Mouse (Mus musculus): ENCODE results near the gene Dusp22. TPM values are rescaled to one million over a fixed set of nuclear protein-coding genes. Genes with fewer than 3 reads are reported as not detected.

Dusp22 gene
- polyA plus RNA-seq, 1 experiment from 2014 or later = 27.1 TPM

DNA sequence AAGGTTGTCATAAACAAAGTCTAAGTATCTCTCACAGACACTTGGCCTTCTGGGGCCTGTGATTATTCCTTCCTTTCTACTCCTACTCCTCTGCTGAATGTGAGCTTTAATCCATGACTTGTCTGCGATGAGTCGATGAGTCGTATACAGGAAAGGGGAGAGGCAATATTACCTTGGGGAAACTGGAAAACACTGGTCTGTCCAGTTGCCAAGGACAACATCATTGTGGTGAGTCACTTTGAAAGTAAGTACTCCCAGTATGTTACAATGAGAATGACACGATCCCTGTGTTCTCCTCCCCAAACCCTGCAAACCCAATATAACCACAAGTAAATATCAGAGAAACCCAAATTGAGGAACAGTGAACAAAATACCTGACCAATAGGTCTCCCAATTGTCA, 17.7 kb upstream of the Dusp22 start:
- 91% methylated on average over 4 of the region's 4 CpGs for WGBS
- H3K9ac ChIP-seq (ENCODE audit: low read depth, low read length) = no peak overlapping the region
- H3K27me3 ChIP-seq (ENCODE audit: control insufficient read depth, insufficient read depth, low read depth, low read length) = no peaks in the 10 kb centered on the region
- no peaks in the 10 kb centered on the region for H3K9me3 ChIP-seq (replicated peaks; ENCODE audit: control insufficient read depth, low read length, poor library complexity, severe bottlenecking)
- no peak overlapping the region for H3K27ac ChIP-seq (ENCODE audit: low read length)
- no peak for ATAC-seq
- no peaks in the 10 kb centered on the region for H3K4me1 ChIP-seq (ENCODE audit: control insufficient read depth, insufficient read depth, low read length)
- no peak overlapping the region for H3K4me3 ChIP-seq (ENCODE audit: low read depth, low read length)
- no peak overlapping the region for H3K4me2 ChIP-seq (ENCODE audit: low read length)
- H3K36me3 ChIP-seq (ENCODE audit: control insufficient read depth, insufficient read depth, low read length) = no peaks in the 10 kb centered on the region

DNA sequence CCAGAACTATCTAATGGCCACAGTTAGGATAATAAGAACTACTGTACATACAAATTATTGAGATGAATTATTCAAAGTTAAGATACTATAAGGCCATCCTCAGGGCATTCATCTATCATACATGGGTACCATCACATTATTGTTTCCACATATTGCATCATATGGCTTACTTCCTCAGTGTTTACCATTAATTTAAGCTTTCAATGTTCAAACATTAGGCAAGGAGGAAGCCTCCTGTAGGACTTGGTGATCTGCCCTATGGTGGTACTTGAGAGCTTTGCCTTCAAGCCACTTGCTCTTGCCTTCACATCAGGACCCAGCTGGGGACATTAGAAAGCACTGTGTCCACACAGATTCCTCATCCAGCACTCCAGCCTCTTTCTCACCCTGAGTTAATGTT, 11.3 kb upstream of the Dusp22 start:
- no peaks in the 10 kb centered on the region for H3K9me3 ChIP-seq (replicated peaks; ENCODE audit: control insufficient read depth, low read length, poor library complexity, severe bottlenecking)
- H3K4me3 ChIP-seq (ENCODE audit: low read depth, low read length) = no peak overlapping the region
- ATAC-seq = no peak
- H3K27me3 ChIP-seq (ENCODE audit: control insufficient read depth, insufficient read depth, low read depth, low read length) = no peaks in the 10 kb centered on the region
- H3K4me2 ChIP-seq (ENCODE audit: low read length) = no peak overlapping the region
- H3K36me3 ChIP-seq (ENCODE audit: control insufficient read depth, insufficient read depth, low read length) = no peaks in the 10 kb centered on the region
- H3K27ac ChIP-seq (ENCODE audit: low read length) = no peak overlapping the region
- no peak overlapping the region for H3K9ac ChIP-seq (ENCODE audit: low read depth, low read length)
- no peaks in the 10 kb centered on the region for H3K4me1 ChIP-seq (ENCODE audit: control insufficient read depth, insufficient read depth, low read length)

DNA sequence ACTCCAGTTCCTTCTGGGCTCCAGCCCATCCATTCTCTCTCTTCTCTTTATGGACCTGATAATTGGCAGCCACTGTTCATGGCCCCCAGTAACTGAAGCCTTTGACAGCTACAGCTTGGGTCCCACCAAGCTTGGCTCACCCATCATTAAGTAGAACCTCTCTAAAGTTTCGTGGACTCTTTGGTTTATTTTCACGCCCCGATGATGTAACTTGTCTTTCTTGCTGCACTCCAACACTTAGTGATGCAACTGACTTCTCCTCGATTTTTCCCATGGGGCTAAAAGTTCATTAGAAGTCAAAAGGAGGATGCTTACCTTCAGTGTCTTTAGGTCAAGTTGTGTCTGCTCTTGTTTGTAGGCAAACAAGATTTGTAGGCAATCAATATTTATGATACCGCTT, 10.6 kb upstream of the Dusp22 start:
- WGBS = 93% methylated on average over 5 of the region's 5 CpGs
- no peaks in the 10 kb centered on the region for H3K27me3 ChIP-seq (ENCODE audit: control insufficient read depth, insufficient read depth, low read depth, low read length)
- H3K27ac ChIP-seq (ENCODE audit: low read length) = no peak overlapping the region
- no peaks in the 10 kb centered on the region for H3K4me1 ChIP-seq (ENCODE audit: control insufficient read depth, insufficient read depth, low read length)
- ATAC-seq = no peak
- H3K4me2 ChIP-seq (ENCODE audit: low read length) = no peak overlapping the region
- H3K9me3 ChIP-seq (replicated peaks; ENCODE audit: control insufficient read depth, low read length, poor library complexity, severe bottlenecking) = no peaks in the 10 kb centered on the region
- no peaks in the 10 kb centered on the region for H3K36me3 ChIP-seq (ENCODE audit: control insufficient read depth, insufficient read depth, low read length)
- no peak overlapping the region for H3K9ac ChIP-seq (ENCODE audit: low read depth, low read length)
- no peak overlapping the region for H3K4me3 ChIP-seq (ENCODE audit: low read depth, low read length)

DNA sequence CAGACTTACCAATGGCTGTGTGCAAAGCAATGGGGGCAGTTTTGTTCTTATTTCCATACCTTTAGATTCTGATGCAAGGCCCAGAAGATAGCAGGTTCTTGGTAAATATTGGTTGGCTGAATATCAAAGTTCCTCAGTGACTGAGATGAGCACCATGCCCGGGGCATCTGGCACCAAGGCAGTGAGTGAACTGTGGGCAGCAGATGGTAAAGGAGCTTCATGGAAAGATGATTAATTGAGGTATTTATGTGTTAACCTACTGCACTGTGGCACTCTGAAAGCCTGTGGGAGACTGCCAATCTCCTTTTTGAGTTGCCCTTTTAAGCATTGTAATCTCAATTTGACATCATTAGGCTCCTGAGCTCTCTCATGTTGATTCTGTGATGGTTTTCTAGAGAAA, 9.1 kb upstream of the Dusp22 start:
- Histone ChIP-seq H3K4me1 (ENCODE audit: control insufficient read depth, insufficient read depth, low read length) (no peaks in the 10 kb centered on the region), H3K4me2 (ENCODE audit: low read length) (no peak overlapping the region), H3K9ac (ENCODE audit: low read depth, low read length) (no peak overlapping the region), H3K36me3 (ENCODE audit: control insufficient read depth, insufficient read depth, low read length) (no peaks in the 10 kb centered on the region), H3K9me3 (replicated peaks; ENCODE audit: control insufficient read depth, low read length, poor library complexity, severe bottlenecking) (no peaks in the 10 kb centered on the region), H3K27ac (ENCODE audit: low read length) (no peak overlapping the region), H3K27me3 (ENCODE audit: control insufficient read depth, insufficient read depth, low read depth, low read length) (no peaks in the 10 kb centered on the region), H3K4me3 (ENCODE audit: low read depth, low read length) (no peak overlapping the region)
- 77% methylated on average over 1 of the region's 1 CpGs for WGBS
- ATAC-seq = no peak

DNA sequence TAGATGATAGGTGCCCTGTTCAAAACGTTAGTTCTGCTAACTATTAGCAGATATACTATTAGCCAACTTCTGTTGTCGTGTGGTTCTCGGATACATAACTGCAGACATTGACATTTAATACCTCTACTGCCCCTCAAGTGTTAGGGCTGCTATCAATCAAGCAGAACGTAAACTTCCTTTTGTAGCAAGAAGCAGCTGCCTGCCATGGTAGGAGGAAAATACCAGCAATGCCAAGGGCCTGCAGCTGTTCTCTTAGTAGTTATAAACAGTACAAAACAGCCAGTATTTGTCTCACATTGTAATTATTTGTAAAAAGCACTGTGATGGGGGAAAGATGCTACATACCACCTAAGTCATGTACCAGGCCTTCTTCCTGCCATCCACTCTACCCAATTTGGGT, 6.7 kb upstream of the Dusp22 start:
- ATAC-seq = no peak
- 79% methylated on average over 4 of the region's 4 CpGs for WGBS
- Histone ChIP-seq H3K4me2 (ENCODE audit: low read length) (no peak overlapping the region), H3K9me3 (replicated peaks; ENCODE audit: control insufficient read depth, low read length, poor library complexity, severe bottlenecking) (no peaks in the 10 kb centered on the region), H3K36me3 (ENCODE audit: control insufficient read depth, insufficient read depth, low read length) (no peaks in the 10 kb centered on the region), H3K9ac (ENCODE audit: low read depth, low read length) (no peak overlapping the region), H3K27me3 (ENCODE audit: control insufficient read depth, insufficient read depth, low read depth, low read length) (no peaks in the 10 kb centered on the region), H3K27ac (ENCODE audit: low read length) (no peak overlapping the region), H3K4me1 (ENCODE audit: control insufficient read depth, insufficient read depth, low read length) (no peaks in the 10 kb centered on the region), H3K4me3 (ENCODE audit: low read depth, low read length) (no peak overlapping the region)

DNA sequence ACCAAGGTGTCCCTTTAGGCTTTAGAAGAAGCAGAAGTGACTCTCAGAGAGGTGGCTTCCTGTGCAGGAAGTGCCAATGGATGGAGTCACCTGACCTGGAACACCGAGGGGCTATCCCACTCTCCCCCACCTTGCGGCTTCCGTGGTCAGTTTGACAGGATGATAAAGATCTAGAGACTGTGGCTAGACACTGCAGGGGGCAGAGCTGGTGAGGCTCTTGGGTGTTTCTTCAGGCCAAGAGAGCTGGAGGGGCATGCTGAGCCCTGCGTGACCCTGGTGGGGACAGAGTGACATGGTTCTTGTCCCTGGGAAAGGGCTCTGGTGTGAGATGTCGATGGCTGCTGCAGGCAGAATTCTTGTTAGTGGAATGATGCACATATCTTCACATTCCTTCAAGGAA, 5.3 kb upstream of the Dusp22 start:
- Histone ChIP-seq H3K27me3 (ENCODE audit: control insufficient read depth, insufficient read depth, low read depth, low read length) (no peaks in the 10 kb centered on the region), H3K9ac (ENCODE audit: low read depth, low read length) (no peak overlapping the region), H3K4me2 (ENCODE audit: low read length) (no peak overlapping the region), H3K4me1 (ENCODE audit: control insufficient read depth, insufficient read depth, low read length) (0 out of 2 replicates have a peak, but pooled peaks cover 2% of the 10 kb centered on the region), H3K27ac (ENCODE audit: low read length) (no peak overlapping the region), H3K4me3 (ENCODE audit: low read depth, low read length) (no peak overlapping the region), H3K9me3 (replicated peaks; ENCODE audit: control insufficient read depth, low read length, poor library complexity, severe bottlenecking) (no peaks in the 10 kb centered on the region), H3K36me3 (ENCODE audit: control insufficient read depth, insufficient read depth, low read length) (no peaks in the 10 kb centered on the region)
- 87% methylated on average over 5 of the region's 5 CpGs for WGBS
- ATAC-seq = no peak

DNA sequence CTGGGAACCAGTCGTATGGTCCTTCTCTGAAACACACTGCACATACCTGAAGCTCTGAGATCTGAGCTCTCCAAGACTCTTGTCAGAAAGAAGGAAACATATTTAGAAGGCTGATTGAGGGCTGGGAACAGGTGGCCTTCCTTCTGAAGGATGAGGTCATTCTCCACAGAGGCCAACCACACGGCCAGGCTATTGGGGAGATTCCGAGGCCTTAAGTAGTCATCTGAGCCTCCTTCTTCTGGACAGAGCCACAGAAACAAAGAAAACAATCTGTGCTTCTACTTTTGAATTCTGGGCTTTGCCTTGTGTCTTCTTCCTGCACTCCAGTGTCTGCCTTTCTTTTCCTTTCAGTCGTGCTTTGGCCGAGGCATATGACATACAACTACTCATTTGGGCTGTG, 2.9 kb upstream of the Dusp22 start:
- H3K4me1 ChIP-seq (ENCODE audit: control insufficient read depth, insufficient read depth, low read length) = peaks cover 5% of the 10 kb centered on the region
- H3K27me3 ChIP-seq (ENCODE audit: control insufficient read depth, insufficient read depth, low read depth, low read length) = no peaks in the 10 kb centered on the region
- no peak for ATAC-seq
- no peak overlapping the region for H3K4me2 ChIP-seq (ENCODE audit: low read length)
- WGBS = 67% methylated on average over 5 of the region's 5 CpGs
- no peak overlapping the region for H3K27ac ChIP-seq (ENCODE audit: low read length)
- H3K36me3 ChIP-seq (ENCODE audit: control insufficient read depth, insufficient read depth, low read length) = no peaks in the 10 kb centered on the region
- no peaks in the 10 kb centered on the region for H3K9me3 ChIP-seq (replicated peaks; ENCODE audit: control insufficient read depth, low read length, poor library complexity, severe bottlenecking)
- no peak overlapping the region for H3K4me3 ChIP-seq (ENCODE audit: low read depth, low read length)
- H3K9ac ChIP-seq (ENCODE audit: low read depth, low read length) = no peak overlapping the region

DNA sequence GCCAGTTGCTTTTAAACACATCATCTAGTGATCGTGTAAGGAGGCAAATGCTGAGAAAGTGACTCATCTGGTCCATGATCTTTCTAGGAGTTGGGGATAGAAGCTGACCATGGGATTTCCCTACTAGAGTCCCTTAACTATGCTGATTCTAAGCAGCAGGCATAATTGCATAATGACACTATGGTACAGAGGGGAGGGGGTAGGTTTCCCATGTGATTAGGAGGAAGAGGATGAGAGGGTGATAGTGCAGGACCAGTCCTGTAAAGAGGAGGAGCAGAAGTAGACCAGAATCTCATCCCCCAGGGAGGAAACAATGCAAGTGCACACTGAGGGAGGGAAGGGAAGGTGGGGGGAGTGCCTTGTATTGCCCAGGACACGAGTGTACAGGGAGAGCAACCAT, 2.0 kb upstream of the Dusp22 start:
- 66% methylated on average over 2 of the region's 2 CpGs for whole genome bisulfite sequencing
- no peak overlapping the region for H3K4me3 ChIP-seq (ENCODE audit: low read depth, low read length)
- no peaks in the 10 kb centered on the region for H3K27me3 ChIP-seq (ENCODE audit: control insufficient read depth, insufficient read depth, low read depth, low read length)

DNA sequence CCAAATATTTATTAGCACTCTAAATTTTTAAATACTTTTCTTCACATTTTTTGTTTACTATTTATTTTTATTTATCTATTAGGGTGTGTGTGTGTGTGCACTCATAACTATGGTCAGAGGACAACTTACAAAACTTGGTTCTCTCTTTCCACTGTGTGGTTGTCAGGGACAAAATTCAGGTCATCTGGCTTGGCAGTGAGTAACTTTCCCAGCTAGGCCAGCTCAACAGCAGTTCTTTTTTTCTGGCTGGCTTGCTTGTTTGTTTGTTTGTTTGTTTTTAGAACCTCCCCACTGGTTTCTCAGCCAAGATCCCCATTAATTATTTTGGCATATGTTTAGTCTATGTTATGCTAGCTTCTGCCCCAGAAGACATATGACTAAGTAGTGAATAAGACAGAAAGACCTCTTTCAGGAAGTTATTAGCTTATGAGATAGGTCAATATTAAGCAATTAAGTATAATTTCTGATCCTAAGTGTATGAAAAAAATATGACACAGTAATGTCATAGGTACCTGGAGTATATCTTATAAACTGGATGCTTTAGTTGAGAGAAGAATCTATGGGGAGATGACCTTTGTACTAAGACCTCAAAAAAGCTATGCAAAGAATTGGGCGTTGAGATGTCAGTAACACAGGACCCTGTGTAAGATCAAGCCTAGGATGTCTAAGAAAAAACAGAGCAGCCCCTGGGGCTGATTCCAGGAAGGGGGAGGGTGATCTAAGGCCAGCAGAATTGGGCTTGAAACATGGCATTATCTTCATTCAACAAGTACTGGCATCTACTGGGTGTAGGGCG, 1.4 kb upstream of the Dusp22 start:
- ATAC-seq = no peak
- 95% methylated on average over 2 of the region's 2 CpGs for WGBS

More for the DNA sequence above, 2.0 kb upstream of the Dusp22 start:
- no peak for ATAC-seq
- Histone ChIP-seq H3K27ac (ENCODE audit: low read length) (no peak overlapping the region), H3K9ac (ENCODE audit: low read depth, low read length) (no peak overlapping the region), H3K36me3 (ENCODE audit: control insufficient read depth, insufficient read depth, low read length) (no peaks in the 10 kb centered on the region), H3K4me2 (ENCODE audit: low read length) (no peak overlapping the region), H3K4me1 (ENCODE audit: control insufficient read depth, insufficient read depth, low read length) (peaks cover 5% of the 10 kb centered on the region), H3K9me3 (replicated peaks; ENCODE audit: control insufficient read depth, low read length, poor library complexity, severe bottlenecking) (no peaks in the 10 kb centered on the region)

More for the DNA sequence above, 1.4 kb upstream of the Dusp22 start:
- H3K27me3 ChIP-seq (ENCODE audit: control insufficient read depth, insufficient read depth, low read depth, low read length) = no peaks in the 10 kb centered on the region
- H3K9ac ChIP-seq (ENCODE audit: low read depth, low read length) = no peak overlapping the region
- H3K4me2 ChIP-seq (ENCODE audit: low read length) = no peak overlapping the region
- H3K36me3 ChIP-seq (ENCODE audit: control insufficient read depth, insufficient read depth, low read length) = no peaks in the 10 kb centered on the region
- H3K27ac ChIP-seq (ENCODE audit: low read length) = no peak overlapping the region
- H3K4me3 ChIP-seq (ENCODE audit: low read depth, low read length) = no peak overlapping the region
- no peaks in the 10 kb centered on the region for H3K9me3 ChIP-seq (replicated peaks; ENCODE audit: control insufficient read depth, low read length, poor library complexity, severe bottlenecking)
- peaks cover 5% of the 10 kb centered on the region for H3K4me1 ChIP-seq (ENCODE audit: control insufficient read depth, insufficient read depth, low read length)
